Comparison of ENCODE assay signal across 36 mouse cellular contexts in genomic region chr3:39489392-39489791, GRCm38 (mm10).
"Had no signal": no experiment of that assay in that cellular context is flagged by ENCODE, and none has a peak within 500 bp of the region (broad histone marks: within the 10 kb centered on the region; RNA-seq: fewer than 3 reads in every experiment).

No protein-coding gene starts in this region.

- H3K27me3 ChIP-seq: heart, embryonic 12.5 days; heart, embryonic 13.5 days; heart, embryonic 15.5 days; hindbrain, embryonic 12.5 days; hindbrain, embryonic 13.5 days; hindbrain, embryonic 15.5 days; intestine, embryonic 15.5 days; kidney, embryonic 15.5 days had no signal

- H3K9ac ChIP-seq: heart, embryonic 12.5 days; heart, embryonic 13.5 days; heart, embryonic 15.5 days; hindbrain, embryonic 12.5 days; hindbrain, embryonic 13.5 days; hindbrain, embryonic 14.5 days; hindbrain, embryonic 15.5 days; intestine, embryonic 15.5 days; kidney, embryonic 15.5 days had no signal

- H3K9me3 ChIP-seq: heart, embryonic 10.5 days; heart, embryonic 12.5 days; heart, embryonic 13.5 days; heart, embryonic 15.5 days; hindbrain, embryonic 10.5 days; hindbrain, embryonic 12.5 days; hindbrain, embryonic 13.5 days; hindbrain, embryonic 15.5 days; intestine, embryonic 15.5 days; kidney, embryonic 15.5 days had no signal

- H3K4me1 ChIP-seq: heart, embryonic 10.5 days; heart, embryonic 12.5 days; heart, embryonic 13.5 days; heart, embryonic 15.5 days; hindbrain, embryonic 10.5 days; hindbrain, embryonic 12.5 days; hindbrain, embryonic 13.5 days; hindbrain, embryonic 15.5 days; intestine, embryonic 15.5 days; kidney, embryonic 15.5 days had no signal

- H3K36me3 ChIP-seq: heart, embryonic 10.5 days; heart, embryonic 12.5 days; heart, embryonic 13.5 days; heart, embryonic 15.5 days; hindbrain, embryonic 10.5 days; hindbrain, embryonic 12.5 days; hindbrain, embryonic 13.5 days; hindbrain, embryonic 15.5 days; intestine, embryonic 15.5 days; kidney, embryonic 15.5 days had no signal

- H3K27ac ChIP-seq: heart, adult 2 months; heart, embryonic 10.5 days; heart, embryonic 13.5 days; heart, embryonic 15.5 days; hindbrain, embryonic 10.5 days; hindbrain, embryonic 12.5 days; hindbrain, embryonic 13.5 days; hindbrain, embryonic 14.5 days; hindbrain, embryonic 15.5 days; hindbrain, postnatal 0 days; intestine, embryonic 15.5 days; kidney, embryonic 15.5 days; kidney, postnatal 0 days; layer of hippocampus, adult 2 months had no signal

- ATAC-seq: hindbrain, embryonic 16.5 days; hindbrain, postnatal 0 days; inflammation-experienced regulatory T-cells, adult 6 months; intestine, embryonic 15.5 days; intestine, embryonic 16.5 days; intestine, postnatal 0 days had no signal

- DNase-seq: heart, adult 18-20 months; heart, adult 2 months; heart, postnatal 10 days; heart, postnatal 14 days; heart, postnatal 36 days; heart, postnatal 4 days; kidney, adult 11 months; kidney, adult 18-20 months; kidney, adult 2 months; kidney, adult 8-10 months; kidney, adult 9 months; kidney, postnatal 10 days; kidney, postnatal 14 days; kidney, postnatal 25 days; kidney, postnatal 36 days; kidney, postnatal 4 days; layer of hippocampus, adult 9-11 months had no signal

- H3K4me2 ChIP-seq: heart, embryonic 11.5 days; heart, embryonic 12.5 days; heart, embryonic 13.5 days; heart, embryonic 15.5 days; hindbrain, embryonic 12.5 days; hindbrain, embryonic 13.5 days; hindbrain, embryonic 14.5 days; hindbrain, embryonic 15.5 days; intestine, embryonic 15.5 days; kidney, embryonic 15.5 days had no signal

- H3K4me3 ChIP-seq: heart, adult 2 months; heart, embryonic 10.5 days; heart, embryonic 12.5 days; heart, embryonic 13.5 days; heart, embryonic 15.5 days; hindbrain, embryonic 10.5 days; hindbrain, embryonic 12.5 days; hindbrain, embryonic 13.5 days; hindbrain, embryonic 15.5 days; intestine, embryonic 15.5 days; kidney, embryonic 15.5 days; layer of hippocampus, adult 2 months had no signal
